Mouse (Mus musculus) kidney, adult 2 months (tissue): ENCODE measurements at regions not wholly inside any gene's neighbourhood (a gene's known extent, or its start where the extent isn't known, plus 50 kb on each side); places are given as distances from the start of the nearest gene placed in this dataset.

Source experiments
- DNase-seq: peaks from one replicate; pipeline ENCODE4 v3.0.0; 2021
- H3K27ac ChIP-seq: fragments of 200-500 bp; 2 replicates; pipeline ENCODE4 v1.5.1; 2012; ENCODE audit warnings: low read depth, low read length, control low read depth, inconsistent platforms; ENCODE audit not compliant: insufficient read depth
- H3K27me3 ChIP-seq: fragments of 200-500 bp; replicated peaks from 2 replicates; pipeline ENCODE4 v1.6.1; 2012; ENCODE audit warnings: mild to moderate bottlenecking, moderate library complexity, low read length, inconsistent platforms; ENCODE audit not compliant: control insufficient read depth, insufficient read depth
- H3K36me3 ChIP-seq: fragments of 200-500 bp; 2 replicates; pipeline ENCODE4 v1.6.1; 2012; ENCODE audit warnings: mild to moderate bottlenecking, moderate library complexity, low read length, inconsistent platforms; ENCODE audit not compliant: control insufficient read depth, insufficient read depth
- H3K4me1 ChIP-seq: fragments of 200-500 bp; 2 replicates; pipeline ENCODE4 v1.6.1; 2011; ENCODE audit warnings: low read length; ENCODE audit not compliant: control insufficient read depth, insufficient read depth
- H3K4me3 ChIP-seq: fragments of 200-500 bp; 2 replicates; pipeline ENCODE4 v1.5.1; 2011; ENCODE audit warnings: mild to moderate bottlenecking, low read depth, low read length, control low read depth; ENCODE audit not compliant: insufficient read depth
- CTCF ChIP-seq: fragments of 200-500 bp; conservative IDR thresholded peaks from 2 replicates; pipeline ENCODE4 v1.5.1; 2011; ENCODE audit warnings: low read depth, mild to moderate bottlenecking, control low read depth, low read length, moderate library complexity, mixed read lengths; ENCODE audit not compliant: insufficient read depth, insufficient read length
- POLR2A ChIP-seq: fragments of 200-500 bp; IDR thresholded peaks from one replicate; pipeline ENCODE4 v1.6.1; 2011; ENCODE audit warnings: low read depth, low read length, control low read depth
- WGBS: fragments of 180-500 bp; shearing (Covaris S2); methylation state at CpG from one replicate; pipeline ENCODE4 v1.1.7; 2018; 5-methylcytosine and 5-hydroxymethylcytosine counted together

DNA sequence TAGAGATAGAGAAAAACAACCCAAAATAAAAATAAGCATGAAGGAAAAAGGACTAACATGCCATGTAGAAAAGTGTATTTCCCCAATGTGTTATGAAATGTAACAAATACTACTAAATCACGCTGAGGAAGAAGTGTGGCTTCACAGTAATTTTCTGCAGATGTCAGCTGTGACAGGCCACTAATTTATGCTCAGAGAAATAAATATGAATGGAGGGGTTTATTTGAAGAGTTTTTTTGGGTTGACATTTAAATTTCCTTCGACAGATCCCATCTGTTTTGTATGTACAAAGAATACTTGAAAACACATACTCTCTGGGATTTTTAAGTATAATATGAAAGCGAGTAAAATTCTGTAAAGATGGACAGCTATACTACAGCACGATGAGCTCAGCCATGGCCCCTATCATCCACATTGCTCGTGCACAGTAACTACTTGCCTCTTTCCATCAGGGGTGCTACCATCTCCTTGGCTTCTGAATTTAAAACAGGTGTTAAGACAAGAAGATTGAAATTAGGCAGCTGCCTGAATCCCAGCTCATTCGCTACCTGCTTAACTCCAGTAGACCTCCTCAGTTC, 605.1 kb downstream of the Gm4340 start:
- Histone ChIP-seq H3K27me3 (no peaks in the 10 kb centered on the region), H3K36me3 (no peaks in the 10 kb centered on the region), H3K4me3 (no peak overlapping the region), H3K4me1 (no peaks in the 10 kb centered on the region), H3K27ac (no peak overlapping the region)
- DNase-seq = no peak
- TF ChIP-seq POLR2A (no peak), CTCF (no peak)
- 70% methylated on average over 6 of the region's 6 CpGs for WGBS

DNA sequence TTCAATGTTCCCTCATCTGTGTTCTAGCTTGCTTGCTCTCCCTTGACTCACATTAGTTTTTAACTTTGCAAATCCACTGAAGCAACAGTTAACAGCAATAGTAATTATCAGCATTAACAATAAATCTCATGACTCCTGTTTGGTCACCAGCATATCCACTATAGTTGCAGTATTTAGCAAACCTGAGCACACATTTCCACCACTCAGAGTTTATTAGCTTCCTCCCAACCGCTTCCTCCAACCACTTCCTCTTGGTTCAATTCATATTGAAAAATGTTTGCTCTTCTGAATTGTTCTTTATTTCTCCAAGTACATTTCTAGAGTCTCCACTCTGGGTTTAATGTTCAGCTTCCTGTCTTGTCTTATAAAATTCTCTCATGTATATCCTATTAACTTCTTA, 611.0 kb downstream of the Gm4340 start:
- DNase-seq = no peak
- H3K4me1 ChIP-seq = no peaks in the 10 kb centered on the region
- TF ChIP-seq POLR2A (no peak), CTCF (no peak)
- H3K27ac ChIP-seq = no peak overlapping the region
- H3K4me3 ChIP-seq = no peak overlapping the region
- H3K27me3 ChIP-seq = no peaks in the 10 kb centered on the region
- WGBS = 83% methylated on average over 1 of the region's 1 CpGs
- H3K36me3 ChIP-seq = no peaks in the 10 kb centered on the region

DNA sequence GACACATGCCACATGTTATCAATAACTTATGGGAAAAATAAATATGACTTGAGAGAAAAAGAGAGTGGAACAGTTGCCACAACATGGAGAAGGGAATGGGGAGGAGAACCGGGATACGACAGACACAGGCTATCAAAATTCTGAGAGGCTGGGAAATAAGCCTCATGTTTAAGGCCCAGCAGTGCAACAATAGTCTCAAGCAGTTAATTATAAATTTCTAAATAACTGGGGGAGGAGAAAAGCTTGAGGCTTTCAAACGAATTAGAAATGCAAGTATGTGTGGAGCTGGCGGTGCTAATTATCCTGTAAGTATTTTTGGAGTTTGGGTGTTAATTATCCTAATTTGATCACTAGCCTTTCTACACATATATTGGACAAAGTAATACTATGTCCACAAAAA, 624.4 kb downstream of the Gm4340 start:
- DNase-seq = no peak
- 65% methylated on average over 4 of the region's 4 CpGs for WGBS
- Histone ChIP-seq H3K4me1 (no peaks in the 10 kb centered on the region), H3K4me3 (no peak overlapping the region), H3K27ac (no peak overlapping the region), H3K27me3 (no peaks in the 10 kb centered on the region), H3K36me3 (no peaks in the 10 kb centered on the region)
- no peak for TF ChIP-seq CTCF
- no peak for TF ChIP-seq POLR2A

DNA sequence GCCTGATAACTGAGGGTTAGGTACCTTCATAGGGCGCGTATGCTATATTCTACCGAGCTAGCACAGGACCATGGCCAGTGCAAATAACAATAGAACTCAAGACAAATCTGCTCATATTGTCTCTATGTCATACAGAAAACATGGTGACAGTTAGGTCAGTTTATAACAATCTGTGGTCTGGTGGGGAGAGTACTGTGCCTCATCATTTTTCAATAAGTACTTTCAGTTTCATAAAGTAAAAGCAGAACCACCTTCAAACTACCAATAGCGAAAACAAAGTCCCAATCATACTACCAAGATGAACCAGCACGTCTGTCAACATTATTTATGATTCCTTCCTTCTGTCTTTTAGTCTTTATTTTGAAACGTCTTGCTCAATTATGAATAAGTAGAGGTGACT, 658.0 kb downstream of the Gm4340 start:
- TF ChIP-seq POLR2A (no peak), CTCF (no peak)
- no peak for DNase-seq

DNA sequence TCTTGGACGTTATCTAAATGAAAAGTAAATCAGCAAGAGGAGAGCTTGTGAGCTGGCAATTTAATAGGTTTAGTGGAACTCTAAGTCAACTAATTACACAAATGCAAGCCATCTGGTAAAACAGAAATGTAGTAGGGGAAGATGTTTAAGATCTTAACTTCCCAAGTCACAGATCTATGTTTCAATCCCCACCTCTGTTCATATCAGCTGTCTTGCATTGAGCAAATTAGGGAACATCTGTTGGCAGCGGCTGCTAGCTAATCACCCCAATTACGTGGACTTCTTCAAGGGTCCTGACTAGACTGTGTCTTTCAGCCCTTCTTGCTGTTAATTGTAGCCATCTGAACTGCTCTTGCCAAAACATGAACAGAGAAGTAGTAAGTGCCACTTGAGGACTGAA, 659.3 kb downstream of the Gm4340 start:
- H3K27me3 ChIP-seq = no peaks in the 10 kb centered on the region; the same call in 1 of the 2 replicates

More for the DNA sequence above, 658.0 kb downstream of the Gm4340 start:
- H3K4me1 ChIP-seq = no peaks in the 10 kb centered on the region
- H3K36me3 ChIP-seq = no peaks in the 10 kb centered on the region
- H3K27me3 ChIP-seq = no peaks in the 10 kb centered on the region; the same call in 1 of the 2 replicates
- no peak overlapping the region for H3K27ac ChIP-seq
- no peak overlapping the region for H3K4me3 ChIP-seq
- WGBS = 84% methylated on average over 6 of the region's 6 CpGs

DNA sequence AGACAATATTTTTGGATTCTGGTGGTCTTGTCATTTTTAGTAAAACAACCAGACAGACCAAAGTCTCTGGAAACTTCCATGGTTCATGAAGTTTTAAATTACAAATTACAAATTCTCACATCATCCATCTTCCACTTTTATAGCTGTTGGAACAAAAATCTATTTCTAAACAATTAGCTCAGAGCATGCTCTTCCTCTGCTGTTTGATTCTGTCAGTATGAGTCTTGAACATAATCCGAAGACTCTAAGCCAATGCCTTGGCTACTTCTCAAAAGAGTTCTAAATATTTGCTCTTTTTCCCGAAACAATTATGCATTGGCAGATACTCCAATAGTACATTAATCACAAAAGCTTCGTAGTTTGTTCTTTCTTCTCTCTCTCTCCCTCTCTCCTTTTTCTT, 684.4 kb downstream of the Gm4340 start:
- 75% methylated on average over 3 of the region's 3 CpGs for WGBS
- TF ChIP-seq CTCF (no peak), POLR2A (no peak)

More for the DNA sequence above, 659.3 kb downstream of the Gm4340 start:
- DNase-seq = no peak
- Histone ChIP-seq H3K27ac (no peak overlapping the region), H3K4me1 (no peaks in the 10 kb centered on the region), H3K4me3 (no peak overlapping the region), H3K36me3 (no peaks in the 10 kb centered on the region)
- 39% methylated on average over 3 of the region's 3 CpGs for WGBS
- TF ChIP-seq CTCF (no peak), POLR2A (no peak)

DNA sequence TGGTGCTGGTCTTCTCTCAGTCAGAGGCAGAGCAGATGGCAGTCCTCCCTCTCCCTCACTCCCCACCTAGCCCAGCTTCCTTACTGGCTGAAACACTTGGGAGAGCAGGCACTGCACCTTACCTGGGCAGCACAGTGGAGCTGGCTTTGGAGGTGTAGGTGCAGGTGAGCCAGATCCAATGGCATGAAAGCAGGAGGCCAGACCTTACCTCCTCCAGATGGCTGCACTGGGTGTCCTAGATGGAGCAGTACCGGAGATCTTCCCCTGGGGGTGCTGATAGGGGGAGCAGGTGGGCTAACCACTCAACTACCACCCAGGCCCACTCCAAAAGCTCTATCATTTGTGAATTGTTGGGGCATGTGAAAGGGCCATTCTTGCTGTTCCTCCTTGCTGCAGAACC, 660.0 kb downstream of the Tmtc2 start:
- no peak for TF ChIP-seq CTCF
- no peak for TF ChIP-seq POLR2A
- Histone ChIP-seq H3K4me3 (no peak overlapping the region), H3K27ac (no peak overlapping the region), H3K4me1 (no peaks in the 10 kb centered on the region), H3K36me3 (no peaks in the 10 kb centered on the region), H3K27me3 (no peaks in the 10 kb centered on the region)
- no peak for DNase-seq
- 96% methylated on average over 1 of the region's 1 CpGs for WGBS

More for the DNA sequence above, 684.4 kb downstream of the Gm4340 start:
- H3K4me3 ChIP-seq = no peak overlapping the region
- H3K36me3 ChIP-seq = no peaks in the 10 kb centered on the region
- no peak for DNase-seq
- H3K27ac ChIP-seq = no peak overlapping the region
- no peaks in the 10 kb centered on the region for H3K4me1 ChIP-seq
- no peaks in the 10 kb centered on the region for H3K27me3 ChIP-seq
